Mouse (Mus musculus) hindbrain, embryonic 16.5 days (tissue): ENCODE data around the gene Frem2. TPM values are rescaled to one million over a fixed set of nuclear protein-coding genes. Genes with fewer than 3 reads are reported as not detected.

Source experiments
- ATAC-seq: fragments of 200-750 bp; cut with Nextera tagmentation; 2 replicates; pipeline ENCODE4 v1.8.0; 2017; ENCODE audit warnings: moderate TSS enrichment, moderate library complexity
- H3K27ac ChIP-seq: fragments of 300-500 bp; sonication (generic); 2 replicates; pipeline ENCODE4 v1.5.1; 2014; ENCODE audit warnings: low read depth, mild to moderate bottlenecking, control low read depth, low read length, moderate library complexity
- H3K27me3 ChIP-seq: fragments of 300-500 bp; sonication (generic); replicated peaks from 2 replicates; pipeline ENCODE4 v1.6.1; 2014; ENCODE audit warnings: low read length; ENCODE audit not compliant: control insufficient read depth, insufficient read depth
- H3K36me3 ChIP-seq: fragments of 300-500 bp; sonication (generic); 2 replicates; pipeline ENCODE4 v1.6.1; 2014; ENCODE audit warnings: mild to moderate bottlenecking, low read length, moderate library complexity, mixed read lengths; ENCODE audit not compliant: control insufficient read depth, insufficient read depth
- H3K4me1 ChIP-seq: fragments of 300-500 bp; sonication (generic); 2 replicates; pipeline ENCODE4 v1.6.1; 2014; ENCODE audit warnings: low read depth, low read length; ENCODE audit not compliant: control insufficient read depth, insufficient read depth
- H3K4me2 ChIP-seq: fragments of 300-500 bp; sonication (generic); 2 replicates; pipeline ENCODE4 v1.6.1; 2014; ENCODE audit warnings: mild to moderate bottlenecking, low read length, control low read depth, moderate library complexity
- H3K4me3 ChIP-seq: fragments of 300-500 bp; sonication (generic); 2 replicates; pipeline ENCODE4 v1.5.1; 2014; ENCODE audit warnings: mild to moderate bottlenecking, low read length, control low read depth, moderate library complexity
- H3K9ac ChIP-seq: fragments of 300-500 bp; sonication (generic); 2 replicates; pipeline ENCODE4 v1.6.1; 2014; ENCODE audit warnings: low read depth, mild to moderate bottlenecking, control low read depth, low read length, moderate library complexity
- H3K9me3 ChIP-seq: fragments of 300-500 bp; sonication (generic); 2 replicates; pipeline ENCODE4 v1.6.1; 2014; ENCODE audit warnings: mild to moderate bottlenecking, low read length, moderate library complexity; ENCODE audit not compliant: control insufficient read depth
- WGBS: fragments of 180-500 bp; shearing (Covaris S2); extraction: QIAGEN DNeasy Blood & Tissue Kit; methylation state at CpG from one replicate; pipeline ENCODE4 v1.1.7; 2014; 5-methylcytosine and 5-hydroxymethylcytosine counted together
- polyA plus RNA-seq: library from polyadenylated mRNA; unstranded; fragments of >200 nt; fragmentation: Nextera tagmentation; extraction: Ambion mirVana; gene quantifications from 2 replicates; pipeline ENCODE4 v1.2.1, GENCODE M21; 2015

The Frem2 gene
- polyA plus RNA-seq, 1 experiment from 2014 or later, result 1.7 TPM

GRCm38 (mm10) chr3:53555031-53555952 lies 101.9 kb downstream of the Frem2 start:
- H3K4me1 ChIP-seq, result no peaks in the 10 kb centered on the region; the same call in 1 of the 2 replicates
- H3K27ac ChIP-seq, result no peak overlapping the region
- H3K9ac ChIP-seq, result no peak overlapping the region
- WGBS, result 63% methylated on average over 10 of the region's 10 CpGs
- no peaks in the 10 kb centered on the region for H3K9me3 ChIP-seq
- H3K27me3 ChIP-seq, result no peaks in the 10 kb centered on the region
- H3K4me2 ChIP-seq, result no peak overlapping the region
- ATAC-seq, result no peak
- no peaks in the 10 kb centered on the region for H3K36me3 ChIP-seq
- H3K4me3 ChIP-seq, result no peak overlapping the region

- no peak for ATAC-seq
- Histone ChIP-seq H3K9me3 (no peaks in the 10 kb centered on the region), H3K36me3 (no peaks in the 10 kb centered on the region), H3K9ac (no peak overlapping the region), H3K4me3 (no peak overlapping the region), H3K27ac (no peak overlapping the region), H3K27me3 (no peaks in the 10 kb centered on the region), H3K4me1 (no peaks in the 10 kb centered on the region), H3K4me2 (no peak overlapping the region)
- WGBS, result 79% methylated on average over 7 of the region's 7 CpGs
These were observed 104.5 kb downstream of the Frem2 start for GRCm38 (mm10) chr3:53552691-53553090.

DNA sequence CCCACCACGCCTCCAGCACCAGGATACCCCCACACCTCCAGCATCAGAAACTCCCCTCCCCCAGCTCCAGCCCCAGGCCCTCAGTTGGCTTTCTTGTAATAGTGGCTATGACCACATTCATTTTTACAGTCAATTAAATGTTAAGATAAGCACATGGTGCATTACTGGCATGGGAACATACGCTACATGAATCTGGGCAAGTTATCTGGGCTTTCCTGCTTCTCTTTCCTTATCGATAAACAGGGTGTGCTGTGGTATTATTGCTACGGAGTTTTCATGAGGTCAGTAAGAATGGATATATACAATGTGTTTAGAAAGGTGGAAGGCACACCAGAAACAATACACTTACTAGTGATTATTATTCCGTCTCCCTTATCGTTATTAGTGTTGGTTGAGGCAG lies 125.1 kb downstream of the Frem2 start:
- Histone ChIP-seq H3K36me3 (no peaks in the 10 kb centered on the region), H3K9ac (no peak overlapping the region), H3K9me3 (no peaks in the 10 kb centered on the region), H3K27ac (no peak overlapping the region), H3K4me2 (no peak overlapping the region), H3K27me3 (no peaks in the 10 kb centered on the region), H3K4me1 (no peaks in the 10 kb centered on the region), H3K4me3 (no peak overlapping the region)
- 91% methylated on average over 6 of the region's 6 CpGs for WGBS
- no peak for ATAC-seq

DNA sequence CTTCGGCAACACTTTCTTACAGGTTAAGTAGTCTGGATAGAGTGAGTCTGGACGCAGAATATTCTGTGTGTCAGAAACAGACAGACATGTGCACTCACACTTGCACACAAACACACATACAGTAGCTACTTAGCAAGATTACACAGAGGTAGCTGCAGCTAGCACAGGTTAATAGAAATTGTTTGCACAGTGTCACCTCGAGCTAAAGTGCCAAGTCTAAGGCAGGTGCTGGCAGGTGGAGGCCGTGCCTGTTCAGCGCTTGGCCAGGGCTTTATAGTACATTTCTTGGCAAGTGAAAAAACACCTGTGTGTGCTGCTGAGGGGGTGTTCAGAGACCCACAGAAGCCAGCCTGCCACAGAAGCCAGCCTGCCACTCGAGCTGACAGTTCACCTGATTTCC lies 126.8 kb downstream of the Frem2 start:
- ATAC-seq, result no peak
- no peaks in the 10 kb centered on the region for H3K27me3 ChIP-seq
- 86% methylated on average over 6 of the region's 6 CpGs for WGBS
- no peak overlapping the region for H3K27ac ChIP-seq
- no peak overlapping the region for H3K4me3 ChIP-seq
- no peak overlapping the region for H3K4me2 ChIP-seq
- H3K4me1 ChIP-seq, result no peaks in the 10 kb centered on the region
- H3K36me3 ChIP-seq, result no peaks in the 10 kb centered on the region
- H3K9me3 ChIP-seq, result no peaks in the 10 kb centered on the region
- no peak overlapping the region for H3K9ac ChIP-seq

DNA sequence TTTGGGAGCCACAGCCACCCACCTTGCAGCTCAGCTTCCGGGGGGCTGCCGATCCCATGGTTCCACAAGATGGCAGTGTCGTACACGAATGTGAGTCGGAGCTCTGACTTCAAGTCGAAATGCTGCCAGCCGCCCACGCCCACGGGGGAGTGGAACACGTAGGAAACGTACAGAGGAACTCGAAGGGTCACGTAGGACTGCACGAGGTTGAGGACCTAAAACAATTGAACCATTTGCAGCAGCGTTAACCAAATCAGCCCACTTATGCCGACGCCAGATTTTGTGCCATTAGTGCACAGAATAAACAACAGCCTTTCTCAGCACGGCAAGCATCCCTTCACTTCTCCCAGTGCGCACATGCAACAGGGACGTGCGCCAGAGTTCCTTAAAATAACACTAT lies 131.4 kb downstream of the Frem2 start:
- Histone ChIP-seq H3K4me2 (peak overlapping the region; percentile 80), H3K9me3 (no peaks in the 10 kb centered on the region), H3K9ac (peak overlapping the region; percentile 60), H3K36me3 (no peaks in the 10 kb centered on the region), H3K27ac (no peak overlapping the region), H3K4me3 (peak overlapping the region; percentile 45), H3K27me3 (no peaks in the 10 kb centered on the region), H3K4me1 (no peaks in the 10 kb centered on the region)
- 11% methylated on average over 21 of the region's 21 CpGs for WGBS
- ATAC-seq, result peak; percentile 79

DNA sequence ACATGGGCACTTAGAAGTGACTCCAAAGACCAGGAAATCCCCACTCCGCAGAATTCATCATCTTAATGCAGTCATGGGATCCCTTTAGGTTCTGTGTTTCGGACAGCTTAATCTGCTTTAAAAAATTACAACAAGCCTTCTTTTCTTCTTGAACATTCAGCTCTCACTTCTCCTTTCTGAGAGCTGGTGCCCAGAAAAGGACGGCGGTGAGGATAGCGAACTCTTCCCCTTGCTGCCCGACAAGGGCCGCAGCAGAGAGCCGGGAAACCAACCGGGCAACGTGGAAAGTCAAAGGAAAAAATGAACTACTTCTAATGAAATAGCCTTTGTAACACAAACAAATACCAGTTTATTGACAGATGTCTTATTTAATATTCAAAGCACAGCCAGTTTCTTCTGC lies 134.4 kb downstream of the Frem2 start:
- Histone ChIP-seq H3K4me3 (no peak overlapping the region), H3K4me1 (no peaks in the 10 kb centered on the region), H3K9ac (no peak overlapping the region), H3K36me3 (no peaks in the 10 kb centered on the region), H3K27ac (no peak overlapping the region), H3K4me2 (no peak overlapping the region), H3K9me3 (no peaks in the 10 kb centered on the region), H3K27me3 (no peaks in the 10 kb centered on the region)
- peak; percentile 57; the same call in 1 of the 2 replicates for ATAC-seq
- 72% methylated on average over 10 of the region's 10 CpGs for WGBS

DNA sequence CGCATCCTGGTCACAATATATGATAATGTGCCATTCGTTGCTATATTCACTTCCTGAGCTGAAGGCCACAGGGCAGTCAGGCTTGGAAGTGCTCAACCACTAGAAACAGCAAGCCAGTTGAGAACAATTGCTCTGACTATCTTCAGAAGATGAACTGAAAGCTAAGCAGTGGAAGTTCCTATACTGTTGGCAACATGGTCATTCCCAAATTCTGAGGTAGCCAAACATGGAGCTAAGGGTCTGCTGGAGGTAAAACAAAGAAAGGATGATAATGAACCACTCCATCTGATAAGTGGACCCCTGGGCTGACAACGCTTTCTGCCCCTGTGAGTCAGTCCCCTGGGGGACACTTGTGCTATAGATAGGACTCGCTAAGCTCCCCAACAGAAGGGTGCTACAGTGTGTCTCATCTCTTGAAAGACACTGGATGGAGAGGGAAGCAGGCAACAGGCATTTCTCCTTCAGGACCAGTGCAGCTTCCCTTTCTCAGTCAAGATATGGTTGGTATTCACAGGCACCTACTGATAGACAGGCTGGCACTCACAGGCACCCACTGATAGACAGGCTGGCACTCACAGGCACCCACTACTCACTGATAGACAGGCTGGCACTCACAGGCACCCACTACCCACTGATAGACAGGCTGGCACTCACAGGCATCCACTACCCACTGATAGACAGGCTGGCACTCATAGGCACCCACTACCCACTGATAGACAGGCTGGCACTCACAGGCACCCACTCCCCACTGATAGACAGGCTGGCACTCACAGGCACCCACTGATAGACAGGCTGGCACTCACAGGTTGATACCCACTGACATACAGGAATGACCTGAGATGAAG lies 142.7 kb downstream of the Frem2 start:
- H3K4me3 ChIP-seq, result no peak overlapping the region
- H3K9me3 ChIP-seq, result no peaks in the 10 kb centered on the region
- H3K9ac ChIP-seq, result no peak overlapping the region
- 80% methylated on average over 4 of the region's 4 CpGs for WGBS
- no peak for ATAC-seq
- H3K36me3 ChIP-seq, result no peaks in the 10 kb centered on the region
- H3K4me1 ChIP-seq, result no peaks in the 10 kb centered on the region
- H3K27me3 ChIP-seq, result no peaks in the 10 kb centered on the region
- H3K27ac ChIP-seq, result no peak overlapping the region
- no peak overlapping the region for H3K4me2 ChIP-seq

DNA sequence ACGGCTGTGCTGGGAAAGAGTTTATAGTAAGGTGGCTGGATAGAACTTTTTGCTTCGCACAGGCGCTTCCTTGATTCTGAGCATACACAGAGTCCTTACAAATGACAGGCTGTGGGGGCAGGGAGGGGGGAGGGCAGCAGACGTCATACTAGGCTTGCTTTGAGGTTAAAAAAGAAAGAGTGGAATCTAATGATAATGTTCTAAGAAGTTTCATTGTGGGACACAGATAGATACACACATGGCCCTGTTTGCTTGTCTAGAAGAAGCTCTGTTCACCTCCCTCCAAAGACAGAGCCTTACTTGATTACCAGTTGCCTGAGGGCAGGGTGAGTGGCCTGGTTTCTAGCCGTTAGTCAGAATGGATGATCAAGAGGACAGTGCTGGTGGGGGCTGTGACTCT lies 144.1 kb downstream of the Frem2 start:
- 76% methylated on average over 5 of the region's 5 CpGs for WGBS
- Histone ChIP-seq H3K9me3 (no peaks in the 10 kb centered on the region), H3K4me3 (no peak overlapping the region), H3K36me3 (no peaks in the 10 kb centered on the region), H3K9ac (no peak overlapping the region), H3K27ac (no peak overlapping the region), H3K4me2 (no peak overlapping the region), H3K4me1 (no peaks in the 10 kb centered on the region), H3K27me3 (no peaks in the 10 kb centered on the region)
- no peak for ATAC-seq

DNA sequence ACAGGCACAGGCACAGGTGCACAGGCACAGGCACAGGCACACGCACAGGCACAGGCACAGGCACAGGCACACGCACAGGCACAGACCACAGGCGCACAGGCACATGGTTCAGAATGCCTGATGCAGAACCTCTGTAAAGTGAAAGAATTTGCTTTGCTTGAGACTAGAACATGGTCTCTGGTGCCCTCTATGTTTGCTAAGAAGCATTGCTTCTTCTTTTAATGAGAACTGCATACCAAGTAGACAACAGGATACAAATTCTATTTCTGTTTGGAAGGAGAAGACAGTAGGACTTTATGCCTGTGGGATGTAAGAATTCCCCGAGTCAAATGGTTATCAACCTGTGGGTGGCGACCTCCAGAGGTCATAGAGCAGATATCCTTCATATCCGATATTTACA lies 154.7 kb downstream of the Frem2 start:
- Histone ChIP-seq H3K4me2 (no peak overlapping the region), H3K4me3 (no peak overlapping the region), H3K9ac (no peak overlapping the region), H3K27me3 (no peaks in the 10 kb centered on the region), H3K4me1 (no peaks in the 10 kb centered on the region), H3K27ac (no peak overlapping the region), H3K36me3 (no peaks in the 10 kb centered on the region), H3K9me3 (no peaks in the 10 kb centered on the region)
- WGBS, result 61% methylated on average over 6 of the region's 6 CpGs
- ATAC-seq, result peak; percentile 63; the same call in 1 of the 2 replicates
